Mouse (Mus musculus): Measurements from ENCODE around the gene Acbd6. TPM values are rescaled to one million over a fixed set of nuclear protein-coding genes. Genes with fewer than 3 reads are reported as not detected.

Acbd6 gene
- 77.6 and 79.5 TPM in 2 replicates for polyA plus RNA-seq (2016; fragmentation: Nextera tagmentation; extraction: Ambion mirVana)

DNA sequence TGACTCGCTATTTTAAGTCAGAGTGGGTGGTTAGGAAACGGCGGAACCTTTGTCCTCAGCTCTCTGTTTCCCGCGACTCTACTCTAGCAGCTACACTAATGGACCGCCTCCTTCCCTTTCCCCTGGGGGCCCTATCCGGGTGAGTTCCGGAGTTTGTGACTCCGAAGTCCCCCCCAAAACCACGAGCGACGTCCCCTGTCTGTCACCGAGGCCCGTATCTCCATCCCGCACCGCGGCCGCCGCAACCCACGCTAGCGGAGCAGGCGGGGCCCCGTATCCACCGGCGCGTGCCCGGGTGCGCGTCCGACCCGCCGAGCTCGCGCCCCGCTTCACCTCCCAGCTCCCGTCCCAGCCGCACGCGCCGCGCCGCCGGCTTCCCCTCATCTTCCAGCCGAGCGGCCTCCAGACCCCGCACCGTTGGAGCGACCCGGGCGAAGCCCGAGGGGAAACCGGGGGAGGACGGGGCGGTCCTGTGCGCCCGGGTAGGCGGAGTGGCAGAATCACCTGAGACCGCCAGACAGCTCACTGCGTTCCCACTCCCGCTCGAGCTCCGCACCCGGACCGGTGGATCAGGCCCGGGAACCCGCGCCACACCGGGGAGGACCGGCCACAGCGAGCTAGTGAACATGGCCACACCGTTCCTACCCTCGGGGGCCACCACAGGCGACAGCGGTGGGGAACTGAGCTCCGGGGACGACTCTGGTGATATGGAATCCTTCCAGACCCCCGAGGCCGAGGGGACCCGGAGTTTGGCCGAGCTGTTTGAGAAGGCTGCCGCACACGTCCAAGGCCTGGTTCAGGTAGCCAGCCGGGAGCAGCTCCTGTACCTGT is at the start of gene Acbd6:
Gene Acbd6, plus strand, starts transcription at position 109 of the 831 bp plus-strand sequence.
- under 1% methylated on average over 83 of the region's 83 CpGs for WGBS
- no peaks in the 10 kb centered on the region for H3K9me3 ChIP-seq
- peaks cover 3% of the 10 kb centered on the region; the same call in 1 of the 2 replicates for H3K36me3 ChIP-seq (replicated peaks)
- peak within 1 kb of the TSS; percentile 74 for H3K4me3 ChIP-seq
- H3K27ac ChIP-seq (replicated peaks), result peak within 1 kb of the TSS; percentile 92
- no peaks in the 10 kb centered on the region for H3K27me3 ChIP-seq (replicated peaks; ENCODE audit: low read depth, poor library complexity, severe bottlenecking)
- peak; percentile 84 for DNase-seq (ENCODE audit: low spot score)
- H3K4me1 ChIP-seq, result peaks cover 29% of the 10 kb centered on the region

DNA sequence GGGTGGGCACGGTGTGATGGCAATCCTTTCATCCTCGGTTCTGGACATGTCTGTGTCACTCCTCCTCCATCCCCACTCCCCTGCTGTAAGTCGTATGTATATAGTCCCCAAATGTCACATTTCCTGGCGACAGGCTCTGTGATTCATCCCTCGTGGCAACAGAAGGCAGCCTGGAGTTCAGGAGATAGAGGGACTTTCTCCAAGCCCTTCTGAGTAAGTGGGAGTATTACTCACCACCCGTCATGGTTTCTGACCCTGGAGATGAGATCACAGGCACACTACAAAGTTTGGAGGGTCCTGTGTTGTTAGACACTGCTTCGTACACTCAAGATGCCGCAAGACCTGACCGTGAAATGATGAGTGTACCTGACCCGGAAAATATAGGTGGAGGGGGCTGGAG is 47.7 kb upstream of the Acbd6 start:
- 77% methylated on average over 10 of the region's 10 CpGs for WGBS
- no peak overlapping the region for H3K4me3 ChIP-seq
- DNase-seq (ENCODE audit: low spot score), result no peak
- no peaks in the 10 kb centered on the region for H3K27me3 ChIP-seq (replicated peaks; ENCODE audit: low read depth, poor library complexity, severe bottlenecking)
- H3K36me3 ChIP-seq (replicated peaks), result no peaks in the 10 kb centered on the region
- H3K4me1 ChIP-seq, result no peaks in the 10 kb centered on the region
- no peak overlapping the region for H3K27ac ChIP-seq (replicated peaks)
- no peaks in the 10 kb centered on the region for H3K9me3 ChIP-seq

DNA sequence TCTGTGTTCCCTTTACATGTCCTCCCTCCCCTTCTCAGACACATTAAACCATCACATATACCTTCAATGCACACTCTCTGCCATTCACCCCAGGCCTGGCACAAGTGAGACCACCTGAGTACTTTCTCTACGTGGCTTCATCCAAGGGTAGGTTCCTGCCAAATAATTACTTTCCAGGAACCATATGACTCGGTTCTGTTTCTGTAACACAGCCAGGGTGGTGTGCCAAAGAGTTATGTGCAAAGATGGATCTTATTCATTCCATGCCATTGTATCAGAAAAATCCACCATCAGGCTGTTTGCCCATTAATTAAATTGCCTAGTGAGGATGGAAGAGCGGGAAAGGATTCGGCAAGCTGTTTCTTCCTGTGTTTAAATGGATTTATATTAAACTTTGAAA is 42.1 kb upstream of the Acbd6 start:
- DNase-seq (ENCODE audit: low spot score), result no peak
- no peak overlapping the region for H3K27ac ChIP-seq (replicated peaks)
- no peak overlapping the region for H3K4me3 ChIP-seq
- WGBS, result 95% methylated on average over 4 of the region's 4 CpGs
- no peaks in the 10 kb centered on the region for H3K27me3 ChIP-seq (replicated peaks; ENCODE audit: low read depth, poor library complexity, severe bottlenecking)
- no peaks in the 10 kb centered on the region for H3K36me3 ChIP-seq (replicated peaks)
- H3K9me3 ChIP-seq, result no peaks in the 10 kb centered on the region
- H3K4me1 ChIP-seq, result no peaks in the 10 kb centered on the region

GRCm38 (mm10) chr1:155516594-155516993 is 41.3 kb upstream of the Acbd6 start:
- no peaks in the 10 kb centered on the region for H3K4me1 ChIP-seq

DNA sequence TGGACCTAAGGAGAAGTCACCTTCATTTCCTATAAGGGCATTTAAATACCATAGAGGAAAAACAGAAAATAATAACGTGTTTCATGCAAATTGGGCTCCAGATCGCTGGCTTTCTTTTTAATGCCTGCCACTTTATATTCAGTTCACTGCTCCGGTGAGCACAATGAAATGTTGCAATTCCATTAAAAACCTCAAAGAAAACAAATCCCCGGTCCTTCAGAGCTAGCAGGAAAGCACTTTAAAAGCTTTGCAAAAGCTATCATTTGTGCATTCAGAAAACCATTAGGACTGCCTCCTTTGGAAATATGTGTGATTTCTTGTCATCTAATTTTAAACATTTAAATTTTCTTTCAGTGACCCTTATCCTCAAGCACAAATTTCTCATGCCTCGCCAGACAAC is 40.9 kb upstream of the Acbd6 start:
- Histone ChIP-seq H3K36me3 (replicated peaks) (no peaks in the 10 kb centered on the region), H3K4me1 (no peaks in the 10 kb centered on the region), H3K27me3 (replicated peaks; ENCODE audit: low read depth, poor library complexity, severe bottlenecking) (no peaks in the 10 kb centered on the region), H3K4me3 (no peak overlapping the region), H3K27ac (replicated peaks) (no peak overlapping the region), H3K9me3 (no peaks in the 10 kb centered on the region)
- DNase-seq (ENCODE audit: low spot score), result no peak
- WGBS, result 67% methylated on average over 5 of the region's 5 CpGs

More at GRCm38 (mm10) chr1:155516594-155516993, 41.3 kb upstream of the Acbd6 start:
- H3K27me3 ChIP-seq (replicated peaks; ENCODE audit: low read depth, poor library complexity, severe bottlenecking), result no peaks in the 10 kb centered on the region
- no peak overlapping the region for H3K4me3 ChIP-seq
- 36% methylated on average over 7 of the region's 7 CpGs for WGBS
- peak; percentile 60 for DNase-seq (ENCODE audit: low spot score)
- no peaks in the 10 kb centered on the region for H3K9me3 ChIP-seq
- no peak overlapping the region for H3K27ac ChIP-seq (replicated peaks)
- no peaks in the 10 kb centered on the region for H3K36me3 ChIP-seq (replicated peaks)

GRCm38 (mm10) chr1:155520285-155520684 is 37.6 kb upstream of the Acbd6 start:
- H3K27ac ChIP-seq (replicated peaks), result no peak overlapping the region
- H3K9me3 ChIP-seq, result no peaks in the 10 kb centered on the region
- 95% methylated on average over 4 of the region's 4 CpGs for WGBS
- no peaks in the 10 kb centered on the region for H3K4me1 ChIP-seq
- no peak overlapping the region for H3K4me3 ChIP-seq
- no peaks in the 10 kb centered on the region for H3K36me3 ChIP-seq (replicated peaks)
- no peak for DNase-seq (ENCODE audit: low spot score)
- no peaks in the 10 kb centered on the region for H3K27me3 ChIP-seq (replicated peaks; ENCODE audit: low read depth, poor library complexity, severe bottlenecking)

DNA sequence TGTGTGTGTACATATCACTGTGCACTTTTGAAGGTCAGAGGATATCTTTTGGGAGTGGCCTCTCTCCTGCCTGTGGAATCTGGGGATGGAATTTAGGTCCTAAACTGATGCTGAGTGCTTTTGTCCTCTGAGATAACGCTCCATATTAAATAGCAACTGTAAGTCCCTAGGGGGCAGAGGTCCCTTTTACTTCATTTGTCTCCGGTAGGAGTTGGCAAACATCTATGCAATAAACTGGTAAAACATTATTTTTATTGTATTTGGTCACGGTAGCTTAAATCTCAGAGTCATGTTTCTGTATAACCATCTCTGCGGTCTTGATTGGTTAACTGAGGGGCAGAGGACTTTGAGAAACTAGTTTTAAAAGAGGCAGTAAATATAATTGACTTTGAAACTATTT is 35.4 kb upstream of the Acbd6 start:
- no peaks in the 10 kb centered on the region for H3K36me3 ChIP-seq (replicated peaks)
- 91% methylated on average over 4 of the region's 4 CpGs for WGBS
- no peak overlapping the region for H3K4me3 ChIP-seq
- H3K4me1 ChIP-seq, result peaks cover 9% of the 10 kb centered on the region
- H3K9me3 ChIP-seq, result no peaks in the 10 kb centered on the region
- H3K27ac ChIP-seq (replicated peaks), result no peak overlapping the region
- no peak for DNase-seq (ENCODE audit: low spot score)
- H3K27me3 ChIP-seq (replicated peaks; ENCODE audit: low read depth, poor library complexity, severe bottlenecking), result peaks cover 17% of the 10 kb centered on the region

DNA sequence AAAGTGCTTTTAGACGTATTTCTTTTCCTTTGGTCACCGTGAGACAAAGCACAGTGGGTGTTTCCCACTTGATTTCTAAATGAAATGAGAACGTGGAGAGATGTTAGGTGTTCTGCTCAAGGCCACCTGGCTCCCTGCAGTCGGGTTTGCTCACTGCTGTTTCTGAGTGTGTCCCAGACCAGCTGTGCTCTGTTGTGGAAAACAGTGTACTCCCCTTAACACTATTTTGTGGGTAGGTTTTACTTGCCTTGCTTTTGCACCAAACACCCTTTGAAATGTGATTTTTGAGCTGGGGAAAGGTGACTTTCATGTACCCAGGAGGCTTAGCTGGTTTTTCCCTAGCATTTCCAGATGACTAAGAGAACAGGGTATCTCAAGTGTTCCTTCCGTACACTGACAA is 31.7 kb upstream of the Acbd6 start:
- Histone ChIP-seq H3K27me3 (replicated peaks; ENCODE audit: low read depth, poor library complexity, severe bottlenecking) (peaks cover 36% of the 10 kb centered on the region), H3K27ac (replicated peaks) (no peak overlapping the region), H3K36me3 (replicated peaks) (no peaks in the 10 kb centered on the region), H3K4me1 (peaks cover 46% of the 10 kb centered on the region), H3K9me3 (0 out of 2 replicates have a peak, but pooled peaks cover 4% of the 10 kb centered on the region), H3K4me3 (no peak overlapping the region)
- 59% methylated on average over 5 of the region's 5 CpGs for WGBS
- no peak for DNase-seq (ENCODE audit: low spot score)

- WGBS, result 20% methylated on average over 12 of the region's 12 CpGs
- H3K4me1 ChIP-seq, result peaks cover 54% of the 10 kb centered on the region
- DNase-seq (ENCODE audit: low spot score), result peak; percentile 32
Measured at GRCm38 (mm10) chr1:155527027-155527786, 30.7 kb upstream of the Acbd6 start.

GRCm38 (mm10) chr1:155527787-155528158 is 30.1 kb upstream of the Acbd6 start:
- DNase-seq (ENCODE audit: low spot score), result no peak
- H3K4me3 ChIP-seq, result no peak overlapping the region
- peaks cover 60% of the 10 kb centered on the region for H3K4me1 ChIP-seq
- no peaks in the 10 kb centered on the region for H3K36me3 ChIP-seq (replicated peaks)
- H3K27ac ChIP-seq (replicated peaks), result peak overlapping the region; percentile 30; the same call in 1 of the 2 replicates
- peaks cover 36% of the 10 kb centered on the region for H3K27me3 ChIP-seq (replicated peaks; ENCODE audit: low read depth, poor library complexity, severe bottlenecking)
- 0 out of 2 replicates have a peak, but pooled peaks cover 4% of the 10 kb centered on the region for H3K9me3 ChIP-seq
- WGBS, result 15% methylated on average over 8 of the region's 8 CpGs

More at GRCm38 (mm10) chr1:155527027-155527786, 30.7 kb upstream of the Acbd6 start:
- 0 out of 2 replicates have a peak, but pooled peaks cover 4% of the 10 kb centered on the region for H3K9me3 ChIP-seq
- no peaks in the 10 kb centered on the region for H3K36me3 ChIP-seq (replicated peaks)
- H3K27me3 ChIP-seq (replicated peaks; ENCODE audit: low read depth, poor library complexity, severe bottlenecking), result peaks cover 36% of the 10 kb centered on the region
- H3K27ac ChIP-seq (replicated peaks), result peak overlapping the region; percentile 59
- H3K4me3 ChIP-seq, result no peak overlapping the region

GRCm38 (mm10) chr1:155528405-155529119 is 29.4 kb upstream of the Acbd6 start:
- Histone ChIP-seq H3K36me3 (replicated peaks) (no peaks in the 10 kb centered on the region), H3K4me3 (no peak overlapping the region), H3K9me3 (0 out of 2 replicates have a peak, but pooled peaks cover 4% of the 10 kb centered on the region), H3K27me3 (replicated peaks; ENCODE audit: low read depth, poor library complexity, severe bottlenecking) (peaks cover 36% of the 10 kb centered on the region), H3K27ac (replicated peaks) (no peak overlapping the region; the same call in 1 of the 2 replicates), H3K4me1 (peaks cover 68% of the 10 kb centered on the region)
- no peak for DNase-seq (ENCODE audit: low spot score)
- 13% methylated on average over 11 of the region's 11 CpGs for WGBS
